Mouse (Mus musculus): ENCODE measurements around the gene Galnt16.

Galnt16 gene

GRCm38 (mm10) chr12:80601597-80602269 lies 83.7 kb downstream of the Galnt16 start:
- DNase-seq, result no peak

- no peak for DNase-seq
Observed at GRCm38 (mm10) chr12:80602432-80602831, 84.4 kb downstream of the Galnt16 start.

- DNase-seq, result peak in 1 of 2 experiments; percentile 52
Observed at GRCm38 (mm10) chr12:80603566-80603965, 85.5 kb downstream of the Galnt16 start.

DNA sequence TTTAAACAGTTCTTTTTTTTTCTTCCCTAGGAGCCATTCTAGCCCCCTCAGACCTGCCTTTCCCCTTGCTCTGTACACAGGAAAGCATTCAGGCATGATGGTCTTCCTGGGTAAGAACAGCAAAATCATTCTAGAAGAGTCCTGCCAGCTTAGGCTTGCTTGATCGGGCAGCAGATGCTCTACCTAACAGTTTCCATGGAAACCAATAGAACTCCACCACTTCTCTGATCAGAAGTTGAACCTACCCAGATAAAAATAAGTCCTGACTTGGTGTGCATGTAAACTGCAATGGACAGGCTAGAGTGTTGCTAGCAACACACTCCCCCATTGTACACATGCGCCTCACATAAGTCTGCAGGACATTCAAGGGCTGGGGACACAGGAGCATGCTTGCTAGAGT lies 86.1 kb downstream of the Galnt16 start:
- DNase-seq, result no peak

DNA sequence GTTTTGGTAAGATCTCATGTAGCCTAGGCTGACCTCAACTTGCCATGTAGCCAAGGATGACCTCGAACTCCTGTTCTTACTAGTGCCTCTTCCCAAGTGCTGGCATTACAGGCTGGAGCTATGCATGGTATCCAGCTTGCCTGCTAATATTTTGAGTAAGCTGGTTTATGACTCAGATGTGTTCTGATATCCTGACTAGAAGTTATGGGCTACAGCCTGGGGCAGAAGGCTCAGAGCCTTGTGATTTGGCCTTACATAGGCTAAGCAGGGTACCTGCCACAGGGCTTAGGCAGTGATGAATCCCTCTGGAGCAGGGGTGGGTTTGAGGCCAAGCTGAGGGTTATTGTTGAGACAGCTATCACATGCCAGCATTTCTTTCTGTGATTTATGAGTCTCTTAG lies 90.5 kb downstream of the Galnt16 start:
- no peak for DNase-seq

GRCm38 (mm10) chr12:80609928-80610327 lies 91.9 kb downstream of the Galnt16 start:
- peak in 1 of 2 experiments; percentile 5 for DNase-seq

- peak in 1 of 2 experiments; percentile 2 for DNase-seq
Observed at GRCm38 (mm10) chr12:80612113-80612791, 94.2 kb downstream of the Galnt16 start.

DNA sequence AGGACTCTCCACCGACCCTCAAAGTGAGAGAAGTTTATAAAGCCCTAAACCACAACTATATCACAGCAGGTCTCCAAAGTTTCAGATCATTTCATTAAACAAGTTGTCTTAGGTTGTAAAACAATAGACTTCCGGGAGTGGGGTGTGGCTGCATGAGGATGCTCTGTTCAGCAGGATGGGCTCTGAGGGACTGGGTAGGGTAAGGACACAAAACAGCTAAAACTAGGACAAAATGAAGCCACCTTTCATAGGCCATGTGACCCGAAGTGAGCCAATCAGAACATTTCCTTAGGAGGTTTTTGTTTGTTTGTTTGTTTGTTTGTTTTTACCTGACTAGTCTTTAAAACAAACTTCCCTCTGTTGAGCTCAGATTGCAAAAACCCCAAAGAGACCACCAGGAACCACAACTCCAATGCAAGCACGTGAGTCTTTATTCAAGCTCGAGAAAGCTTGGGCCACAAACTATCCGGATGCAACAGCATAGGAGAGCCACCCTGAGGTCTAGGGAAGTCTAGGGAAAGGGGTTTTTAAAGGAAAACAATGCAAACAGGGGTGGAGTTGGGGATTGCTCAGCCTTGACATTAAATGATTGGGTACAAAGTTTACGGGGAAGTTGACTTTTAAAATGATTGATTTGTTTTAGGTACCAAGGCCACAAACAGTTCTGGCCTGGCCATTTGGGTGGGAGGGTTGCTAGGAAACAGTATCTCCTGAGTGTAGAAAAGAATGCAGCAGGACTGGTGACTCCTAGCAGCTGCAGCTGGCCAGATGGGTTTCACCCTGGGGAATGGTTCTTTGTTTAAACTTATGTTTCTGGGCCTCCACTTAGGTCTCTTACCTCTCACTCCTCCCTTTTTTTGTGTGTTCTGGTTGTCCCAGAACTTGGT lies 97.5 kb downstream of the Galnt16 start:
- no peak for DNase-seq

GRCm38 (mm10) chr12:80620501-80620900 lies 102.4 kb downstream of the Galnt16 start:
- peak in 1 of 2 experiments; percentile 6 for DNase-seq

DNA sequence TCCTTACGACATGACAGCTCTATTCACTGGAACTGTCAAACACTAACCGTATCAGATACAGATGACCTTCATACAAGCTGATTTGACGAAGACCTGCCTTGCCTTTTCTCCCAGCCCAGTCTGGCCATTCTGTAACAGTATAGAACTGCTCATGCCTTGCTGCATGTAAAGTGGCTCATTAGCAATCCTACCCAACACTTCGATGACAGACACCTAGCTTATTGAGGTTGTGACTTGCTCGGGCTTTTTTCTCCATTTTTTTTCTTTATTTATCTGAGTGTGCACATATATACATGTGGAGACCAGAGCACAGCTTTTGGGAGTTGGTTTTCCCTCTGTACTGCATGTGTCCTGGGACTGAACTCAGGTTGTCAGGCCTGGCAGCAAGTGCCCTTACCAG lies 113.7 kb downstream of the Galnt16 start:
- peak in 1 of 2 experiments; percentile 39 for DNase-seq

DNA sequence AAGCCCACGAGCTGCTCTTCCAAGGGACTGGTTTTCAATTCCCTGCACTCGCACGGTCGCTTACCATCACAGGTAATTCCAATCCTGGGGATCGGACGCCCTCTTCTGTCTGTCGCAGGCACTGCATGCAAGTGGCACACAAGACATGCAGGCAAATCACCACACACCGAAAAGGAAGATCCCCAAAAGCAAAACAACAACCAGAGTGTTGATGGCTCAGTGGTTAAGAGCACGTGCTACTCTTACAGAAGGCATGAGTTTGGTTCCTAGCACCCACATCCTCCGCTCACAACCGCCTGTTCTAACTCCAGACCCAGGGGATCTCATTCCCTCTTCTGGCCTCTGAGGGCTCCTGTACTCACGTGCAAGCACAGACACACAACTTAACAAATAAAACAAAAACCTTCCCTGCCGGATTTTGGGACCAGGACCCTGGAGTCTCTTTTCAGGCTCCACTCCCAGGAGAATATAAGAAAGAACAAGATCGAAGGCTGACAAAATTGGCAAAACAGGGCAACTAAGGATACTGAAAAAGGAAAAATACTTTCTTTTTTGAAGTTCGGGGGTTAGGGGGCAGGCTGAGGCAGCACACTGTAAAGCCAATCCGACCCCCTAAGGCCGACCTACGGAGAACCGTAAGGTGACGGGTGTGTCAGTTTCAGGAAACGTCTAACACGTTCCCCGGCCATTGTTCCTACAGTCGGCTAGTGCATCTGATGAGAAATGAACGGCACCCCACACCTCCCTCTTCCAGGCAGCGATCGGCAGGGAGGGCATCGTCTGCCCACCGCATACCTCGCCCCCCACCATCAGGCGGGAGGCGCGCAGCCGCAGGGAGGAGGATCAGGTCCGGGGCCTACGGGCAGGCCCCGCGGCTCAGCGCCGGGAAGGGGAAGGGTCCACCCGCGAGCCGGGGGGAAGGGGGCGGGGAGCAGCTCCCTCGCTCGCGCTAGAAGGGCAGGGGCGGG lies 124.9 kb downstream of the Galnt16 start:
- peak; percentile 60 to 68 for DNase-seq

GRCm38 (mm10) chr12:80643693-80644505 lies 125.8 kb downstream of the Galnt16 start, which contains the start of the genes Slc39a9 and Erh:
Gene Slc39a9 (plus strand): TSS chr12:80643883.
Gene Erh (minus strand): TSS chr12:80644341.
- peak; percentile 93 to 97 for DNase-seq

DNA sequence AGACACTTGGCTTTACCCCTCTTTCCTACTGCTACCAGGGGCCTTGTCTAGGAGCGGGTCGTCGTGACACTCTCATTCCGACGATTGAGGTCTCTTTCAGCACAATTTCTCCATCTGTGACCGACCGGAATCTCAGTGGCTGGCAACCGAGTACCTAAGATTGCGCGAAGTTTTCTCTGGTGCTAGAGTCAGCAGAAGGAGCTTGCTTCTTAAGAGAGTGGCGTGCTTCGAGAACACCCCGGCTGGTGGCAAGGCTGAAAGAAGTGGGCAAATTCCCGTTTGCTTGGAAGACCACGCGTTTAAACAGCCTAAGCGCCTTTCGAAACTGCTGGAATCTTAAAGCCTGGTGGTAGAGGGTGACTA lies 126.4 kb downstream of the Galnt16 start:
- DNase-seq, result no peak

DNA sequence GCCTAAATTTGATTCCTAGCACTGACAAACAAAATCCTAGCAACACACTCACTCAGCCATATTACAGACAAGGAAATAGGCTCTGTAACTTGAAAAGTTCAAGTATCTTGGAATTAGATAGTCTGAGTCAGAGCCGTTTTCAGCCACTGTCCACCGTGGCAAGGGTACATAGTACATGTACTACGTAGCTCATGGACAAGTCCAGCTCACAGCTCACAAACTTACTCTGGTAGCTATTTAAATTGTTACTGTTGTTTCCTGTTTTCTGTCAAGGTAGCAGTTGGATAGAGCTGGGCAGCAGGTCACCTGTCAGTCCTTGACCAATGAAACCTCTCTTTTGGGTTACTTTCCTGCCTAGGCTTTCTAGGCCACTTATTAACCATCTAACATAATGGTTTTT lies 128.3 kb downstream of the Galnt16 start:
- DNase-seq, result no peak

- peak; percentile 30 to 74 for DNase-seq
Observed at GRCm38 (mm10) chr12:80653951-80654658, 136.0 kb downstream of the Galnt16 start.

DNA sequence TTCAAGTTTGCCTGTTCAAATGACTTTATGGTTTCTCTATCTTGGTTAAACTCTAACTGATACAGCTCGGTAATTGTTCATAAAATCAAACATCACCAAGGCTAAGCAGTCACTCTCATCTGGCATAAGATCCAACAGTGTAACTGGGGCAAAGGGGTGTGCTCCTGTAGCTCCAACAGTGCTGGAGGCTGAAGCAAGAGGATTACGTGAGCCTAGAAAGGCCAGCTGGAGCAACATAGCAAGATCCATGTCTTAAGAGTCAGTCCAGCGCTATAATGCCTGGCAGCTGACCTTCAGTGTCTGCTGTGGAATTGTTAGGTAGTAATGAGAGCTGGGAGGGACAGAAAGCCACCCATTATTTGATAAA lies 136.6 kb downstream of the Galnt16 start:
- DNase-seq, result peak in 1 of 2 experiments; percentile 40

GRCm38 (mm10) chr12:80658661-80659060 lies 140.6 kb downstream of the Galnt16 start:
- no peak for DNase-seq

DNA sequence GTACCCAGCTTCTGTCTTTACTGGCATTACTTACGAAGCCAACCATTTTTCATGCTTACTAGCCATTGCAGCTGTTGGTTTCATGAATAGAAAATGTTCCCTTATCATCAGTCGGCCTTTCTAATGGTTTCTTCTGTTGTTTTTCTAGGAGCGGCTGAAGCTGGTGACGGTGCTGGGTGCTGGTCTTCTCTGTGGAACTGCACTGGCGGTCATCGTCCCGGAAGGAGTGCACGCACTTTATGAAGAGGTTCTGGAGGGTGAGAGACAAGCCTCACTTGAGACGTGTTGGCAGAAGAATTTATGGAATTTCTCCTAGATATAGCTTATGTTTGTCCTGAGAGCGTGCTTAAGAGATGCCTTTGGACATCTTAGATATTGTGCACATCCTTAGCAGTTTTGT lies 144.2 kb downstream of the Galnt16 start:
- no peak for DNase-seq

DNA sequence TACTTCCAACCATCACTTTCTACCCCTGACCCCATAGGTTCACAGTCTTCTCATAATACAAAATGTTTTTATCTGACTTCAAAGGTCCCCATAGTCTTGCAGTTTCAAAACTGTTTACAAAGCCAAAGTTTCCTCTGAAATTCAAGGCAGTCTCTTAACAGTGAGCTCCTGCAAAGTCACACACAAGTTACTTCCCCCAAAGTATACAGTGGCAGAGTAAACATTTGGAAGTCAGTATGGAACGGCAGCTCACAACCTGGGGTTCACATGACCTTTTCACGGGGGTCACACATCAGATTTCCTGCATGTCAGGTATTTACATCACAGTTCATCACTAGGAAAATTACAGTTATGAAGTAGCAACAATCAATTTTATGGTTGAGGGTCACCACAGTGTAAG lies 145.9 kb downstream of the Galnt16 start:
- DNase-seq, result no peak

DNA sequence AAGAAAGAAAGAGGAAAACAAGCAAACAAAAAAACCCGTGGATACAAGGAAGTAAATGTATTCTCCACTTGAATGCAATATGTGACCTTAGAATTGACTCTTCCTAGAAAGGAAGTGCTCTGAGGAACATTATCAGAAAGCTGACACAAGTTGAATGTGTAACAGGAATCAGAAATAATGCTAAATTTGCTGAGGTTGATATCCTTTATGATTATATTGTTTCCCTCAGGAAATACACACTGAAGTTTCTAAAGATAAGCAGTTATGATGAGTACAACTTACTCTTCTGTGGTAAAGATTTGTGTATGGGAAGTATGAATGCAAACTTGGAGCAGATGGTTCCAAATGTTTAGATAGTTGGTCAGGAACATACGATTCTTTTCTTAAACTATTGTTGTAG lies 150.3 kb downstream of the Galnt16 start:
- DNase-seq, result no peak

DNA sequence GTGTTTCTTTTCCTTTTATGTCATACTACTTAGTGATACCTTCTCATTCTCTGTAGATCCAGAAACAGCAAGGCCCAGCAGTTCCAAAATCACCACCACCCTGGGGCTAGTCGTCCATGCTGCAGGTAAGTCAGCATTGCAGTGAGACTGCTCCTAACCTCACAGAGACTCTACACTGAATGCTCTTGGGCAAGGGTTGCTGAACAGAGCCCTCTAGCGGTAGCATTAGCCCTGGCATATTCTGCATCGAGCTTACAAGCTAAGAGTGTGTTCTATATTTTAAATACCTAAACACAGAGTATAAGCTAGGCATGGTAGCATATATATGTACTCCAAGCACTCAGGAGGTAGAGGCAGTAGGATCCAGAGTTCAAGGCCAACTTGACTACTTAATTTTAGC lies 155.1 kb downstream of the Galnt16 start:
- peak; percentile 61 to 72 for DNase-seq
